Mouse (Mus musculus): ENCODE data around the gene Clca1. TPM values are rescaled to one million over a fixed set of nuclear protein-coding genes. Genes with fewer than 3 reads are reported as not detected.

Gene Clca1
- polyA plus RNA-seq, 1 experiment from 2014 or later: not detected

DNA sequence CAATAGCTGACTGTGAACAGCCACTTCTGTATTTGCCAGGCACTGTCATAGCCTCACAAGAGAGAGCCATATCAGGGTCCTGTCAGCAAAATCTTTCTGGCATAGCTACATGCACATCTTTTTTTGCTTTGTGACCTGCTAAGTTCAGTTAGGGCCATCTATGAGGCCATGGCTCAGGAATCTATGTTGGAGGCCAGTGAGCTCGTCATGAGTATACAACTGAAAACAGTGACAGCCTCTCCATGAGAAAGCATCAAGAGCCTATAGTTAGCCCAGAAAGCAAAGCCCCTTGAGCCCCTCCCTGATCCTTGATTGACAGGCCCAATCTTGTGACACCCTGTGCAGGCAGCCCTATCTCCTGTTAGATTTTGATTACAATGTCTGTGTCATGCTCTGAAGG lies 56.5 kb downstream of the Clca1 start:
- Histone ChIP-seq H3K27ac (ENCODE audit: low read depth, low read length) (no peak overlapping the region), H3K4me2 (no peak overlapping the region), H3K4me3 (ENCODE audit: low read depth, low read length) (no peak overlapping the region), H3K9me3 (replicated peaks; ENCODE audit: control insufficient read depth, low read length) (no peaks in the 10 kb centered on the region), H3K36me3 (ENCODE audit: control insufficient read depth, insufficient read depth, low read length) (no peaks in the 10 kb centered on the region), H3K4me1 (ENCODE audit: control insufficient read depth, insufficient read depth, low read length) (no peaks in the 10 kb centered on the region), H3K9ac (ENCODE audit: low read depth, low read length) (no peak overlapping the region), H3K27me3 (ENCODE audit: control insufficient read depth, insufficient read depth, low read length) (no peaks in the 10 kb centered on the region)
- ATAC-seq (replicated peaks; ENCODE audit: insufficient number of reproducible peaks, low FRiP score, low TSS enrichment): no peak
- 42% methylated on average over 1 of the region's 1 CpGs for WGBS (ENCODE audit: insufficient replicate concordance)

DNA sequence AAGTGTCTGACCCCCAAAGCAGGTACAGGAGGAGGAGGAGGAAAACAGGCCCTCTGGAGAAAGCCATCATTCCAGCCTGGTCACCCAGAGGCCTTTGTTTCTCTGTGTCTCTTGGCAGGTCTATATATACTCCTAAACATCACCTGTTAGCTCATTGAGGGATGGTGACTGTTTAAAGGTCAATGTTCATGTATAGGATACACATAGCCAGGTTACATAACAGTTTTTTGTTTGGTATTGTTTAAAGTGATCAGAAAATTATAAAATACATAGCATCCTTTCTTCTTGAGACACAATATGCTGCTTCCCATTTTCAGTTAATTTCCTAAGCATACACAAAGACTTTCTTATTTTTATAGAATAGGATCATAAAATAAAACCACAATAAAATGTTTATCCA lies 57.6 kb downstream of the Clca1 start, which contains the start of gene Clca4a:
TSS of gene Clca4a (minus strand) at position 101 of the 400 bp plus-strand sequence.
- Histone ChIP-seq H3K4me2 (no peak within 1 kb of the TSS), H3K27ac (ENCODE audit: low read depth, low read length) (no peak within 1 kb of the TSS), H3K27me3 (ENCODE audit: control insufficient read depth, insufficient read depth, low read length) (no peaks in the 10 kb centered on the region), H3K4me3 (ENCODE audit: low read depth, low read length) (no peak within 1 kb of the TSS), H3K4me1 (ENCODE audit: control insufficient read depth, insufficient read depth, low read length) (no peaks in the 10 kb centered on the region), H3K9me3 (replicated peaks; ENCODE audit: control insufficient read depth, low read length) (no peaks in the 10 kb centered on the region), H3K36me3 (ENCODE audit: control insufficient read depth, insufficient read depth, low read length) (no peaks in the 10 kb centered on the region), H3K9ac (ENCODE audit: low read depth, low read length) (no peak within 1 kb of the TSS)
- no peak for ATAC-seq (replicated peaks; ENCODE audit: insufficient number of reproducible peaks, low FRiP score, low TSS enrichment)

DNA sequence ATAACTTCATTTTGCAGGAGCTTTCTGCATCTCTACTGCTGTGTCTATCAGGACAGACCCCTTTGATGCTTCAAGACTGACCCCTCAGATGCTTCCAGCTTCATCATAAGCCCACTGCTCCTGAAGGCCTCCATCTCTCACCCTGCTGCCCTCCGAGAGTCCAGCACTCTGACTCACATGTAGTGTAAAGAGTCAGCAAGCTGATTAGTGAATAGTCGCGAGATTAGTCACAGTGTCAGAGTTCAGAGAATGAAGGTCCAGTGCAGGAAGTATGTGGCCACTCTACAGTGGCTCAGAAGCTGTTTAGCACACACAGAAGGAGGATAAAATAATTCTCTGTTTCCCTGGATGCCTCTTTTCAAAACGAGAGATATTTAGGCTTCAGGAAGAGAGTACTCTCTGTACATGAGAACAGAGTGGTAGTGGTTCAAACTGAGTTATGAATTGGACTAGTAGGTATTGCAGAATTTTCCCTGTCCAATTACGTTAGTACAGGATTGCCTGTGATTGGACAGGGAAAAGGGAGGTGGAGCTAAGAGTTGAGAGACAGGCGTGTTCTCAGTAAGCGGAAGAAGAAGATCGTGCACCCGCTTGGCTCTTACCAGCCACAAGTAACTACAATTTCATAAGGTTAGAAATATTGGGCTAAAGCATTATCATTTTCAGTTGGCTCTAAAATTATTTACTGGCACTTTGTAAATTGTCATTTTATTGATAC lies 60.9 kb downstream of the Clca1 start:
- Histone ChIP-seq H3K27ac (ENCODE audit: low read depth, low read length) (no peak overlapping the region), H3K9ac (ENCODE audit: low read depth, low read length) (no peak overlapping the region), H3K4me2 (no peak overlapping the region), H3K4me3 (ENCODE audit: low read depth, low read length) (no peak overlapping the region), H3K27me3 (ENCODE audit: control insufficient read depth, insufficient read depth, low read length) (no peaks in the 10 kb centered on the region), H3K36me3 (ENCODE audit: control insufficient read depth, insufficient read depth, low read length) (no peaks in the 10 kb centered on the region), H3K9me3 (replicated peaks; ENCODE audit: control insufficient read depth, low read length) (no peaks in the 10 kb centered on the region), H3K4me1 (ENCODE audit: control insufficient read depth, insufficient read depth, low read length) (no peaks in the 10 kb centered on the region)
- 65% methylated on average over 9 of the region's 9 CpGs for WGBS (ENCODE audit: insufficient replicate concordance)
- ATAC-seq (replicated peaks; ENCODE audit: insufficient number of reproducible peaks, low FRiP score, low TSS enrichment): 0 out of 2 replicates have a peak, but pooled peaks have one; percentile 35

DNA sequence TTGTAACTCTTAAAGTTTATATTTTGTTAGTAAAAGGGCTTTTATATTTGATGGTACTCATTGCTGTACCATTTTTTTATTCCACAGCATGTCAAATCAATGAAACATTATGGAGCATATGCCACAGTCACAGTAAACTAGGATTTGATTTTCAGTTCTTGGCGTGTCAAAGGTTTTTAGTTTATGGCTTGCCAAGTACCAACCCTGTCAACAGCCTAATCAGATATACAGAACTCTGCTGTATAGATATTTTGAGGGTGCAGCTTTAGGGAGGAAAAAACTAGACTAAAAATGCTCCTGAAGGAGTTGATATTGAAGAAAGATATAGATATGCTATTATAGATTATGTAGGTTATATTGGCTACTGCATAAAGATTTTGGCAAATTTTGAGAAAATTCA lies 62.8 kb downstream of the Clca1 start:
- no peaks in the 10 kb centered on the region for H3K36me3 ChIP-seq (ENCODE audit: control insufficient read depth, insufficient read depth, low read length)
- no peak overlapping the region for H3K27ac ChIP-seq (ENCODE audit: low read depth, low read length)
- no peaks in the 10 kb centered on the region for H3K27me3 ChIP-seq (ENCODE audit: control insufficient read depth, insufficient read depth, low read length)
- ATAC-seq (replicated peaks; ENCODE audit: insufficient number of reproducible peaks, low FRiP score, low TSS enrichment): no peak
- WGBS (ENCODE audit: insufficient replicate concordance): 76% methylated on average over 1 of the region's 1 CpGs
- no peak overlapping the region for H3K9ac ChIP-seq (ENCODE audit: low read depth, low read length)
- H3K4me3 ChIP-seq (ENCODE audit: low read depth, low read length): no peak overlapping the region
- no peak overlapping the region for H3K4me2 ChIP-seq
- no peaks in the 10 kb centered on the region for H3K9me3 ChIP-seq (replicated peaks; ENCODE audit: control insufficient read depth, low read length)
- H3K4me1 ChIP-seq (ENCODE audit: control insufficient read depth, insufficient read depth, low read length): no peaks in the 10 kb centered on the region

DNA sequence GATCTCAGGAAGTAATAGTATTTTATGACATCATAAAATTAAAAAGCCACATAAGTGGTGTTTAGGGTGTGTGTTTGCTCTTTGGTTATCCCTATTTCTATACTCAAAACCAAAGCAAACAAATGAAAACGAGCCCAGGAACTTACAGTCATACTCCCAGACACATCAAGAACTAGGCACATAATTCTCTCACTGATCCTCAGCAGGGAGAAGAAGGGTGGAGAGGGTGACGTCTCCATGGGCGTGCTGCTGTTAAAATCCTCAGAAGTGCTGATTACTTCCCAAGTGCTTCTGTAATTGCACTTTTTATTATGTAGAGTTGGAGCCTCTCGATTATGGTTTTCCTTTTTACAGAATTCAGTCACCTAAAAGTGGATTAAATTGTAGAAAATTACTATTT lies 66.5 kb downstream of the Clca1 start:
- WGBS (ENCODE audit: insufficient replicate concordance): 62% methylated on average over 4 of the region's 4 CpGs
- Histone ChIP-seq H3K9ac (ENCODE audit: low read depth, low read length) (no peak overlapping the region), H3K4me3 (ENCODE audit: low read depth, low read length) (no peak overlapping the region), H3K4me1 (ENCODE audit: control insufficient read depth, insufficient read depth, low read length) (no peaks in the 10 kb centered on the region), H3K4me2 (no peak overlapping the region), H3K9me3 (replicated peaks; ENCODE audit: control insufficient read depth, low read length) (no peaks in the 10 kb centered on the region), H3K36me3 (ENCODE audit: control insufficient read depth, insufficient read depth, low read length) (no peaks in the 10 kb centered on the region), H3K27ac (ENCODE audit: low read depth, low read length) (no peak overlapping the region), H3K27me3 (ENCODE audit: control insufficient read depth, insufficient read depth, low read length) (no peaks in the 10 kb centered on the region)
- no peak for ATAC-seq (replicated peaks; ENCODE audit: insufficient number of reproducible peaks, low FRiP score, low TSS enrichment)

Other genes with a start within 250 kb of the Clca1 start
- 0.93 and 1.1 TPM in 2 replicates for gene Clca3a2, start 213.3 kb downstream of the Clca1 start, polyA plus RNA-seq (2014; fragmentation: Nextera tagmentation; extraction: Ambion mirVana)
- not detected in 2 replicates for gene Clca3b, start 183.4 kb downstream of the Clca1 start, polyA plus RNA-seq (2014; fragmentation: Nextera tagmentation; extraction: Ambion mirVana)
- gene Clca4b, start 100.2 kb downstream of the Clca1 start, polyA plus RNA-seq (2014; fragmentation: Nextera tagmentation; extraction: Ambion mirVana): not detected in 2 replicates
- gene Clca4a, start 57.7 kb downstream of the Clca1 start, polyA plus RNA-seq (2014; fragmentation: Nextera tagmentation; extraction: Ambion mirVana): not detected in 2 replicates
- gene Clca2, start 66.7 kb upstream of the Clca1 start, polyA plus RNA-seq (2014; fragmentation: Nextera tagmentation; extraction: Ambion mirVana): 0.23 TPM in 1 of 2 replicates, not detected in the other
- gene Odf2l, start 85.8 kb upstream of the Clca1 start, polyA plus RNA-seq (2014; fragmentation: Nextera tagmentation; extraction: Ambion mirVana): 13.9 and 14.3 TPM in 2 replicates